Mouse (Mus musculus): ENCODE data around the gene Sms. TPM values are rescaled to one million over a fixed set of nuclear protein-coding genes. Genes with fewer than 3 reads are reported as not detected.

Gene Sms
- total RNA-seq, 2 experiments from 2014 or later: 60.7 to 118 TPM

GRCm38 (mm10) chrX:157462716-157463115, 29.4 kb downstream of the Sms start:
- peak; percentile 30; the same call in 1 of the 2 replicates for ATAC-seq (replicated peaks; ENCODE audit: poor library complexity, severe bottlenecking)

GRCm38 (mm10) chrX:157454430-157454829, 37.7 kb downstream of the Sms start:
- peak; percentile 92 for ATAC-seq (replicated peaks; ENCODE audit: poor library complexity, severe bottlenecking)

GRCm38 (mm10) chrX:157449000-157449399, 43.1 kb downstream of the Sms start:
- no peak for ATAC-seq (replicated peaks; ENCODE audit: poor library complexity, severe bottlenecking)

GRCm38 (mm10) chrX:157447431-157447830, 44.7 kb downstream of the Sms start:
- ATAC-seq (replicated peaks; ENCODE audit: poor library complexity, severe bottlenecking): no peak

- no peak for ATAC-seq (replicated peaks; ENCODE audit: poor library complexity, severe bottlenecking)
Measured at GRCm38 (mm10) chrX:157434768-157435167, 57.3 kb downstream of the Sms start.

- ATAC-seq (replicated peaks; ENCODE audit: poor library complexity, severe bottlenecking): no peak
Measured at GRCm38 (mm10) chrX:157419451-157419850, 72.6 kb downstream of the Sms start.

- no peak for ATAC-seq (replicated peaks; ENCODE audit: poor library complexity, severe bottlenecking)
Measured at GRCm38 (mm10) chrX:157415212-157415611, 76.9 kb downstream of the Sms start, which contains the start of gene Phex. Gene Phex (minus strand): TSS chrX:157415312.

GRCm38 (mm10) chrX:157404919-157405318, 87.2 kb downstream of the Sms start:
- ATAC-seq (replicated peaks; ENCODE audit: poor library complexity, severe bottlenecking): no peak

Other genes starting within 250 kb of the Sms start
- 1.3 TPM in 1 of 2 replicates, not detected in the other for gene Phex, start 77.0 kb downstream of the Sms start, total RNA-seq (2014; fragmentation: Nextera tagmentation)
- 0.17 and 0.21 TPM in 2 replicates for gene Phex, start 77.0 kb downstream of the Sms start, total RNA-seq (2017)
- 3.8 and 6.2 TPM in 2 replicates for gene Yy2, start 76.7 kb upstream of the Sms start, total RNA-seq (2014; fragmentation: Nextera tagmentation)
- gene Yy2, start 76.7 kb upstream of the Sms start, total RNA-seq (2017): 1.5 and 4.5 TPM in 2 replicates
- 24.0 and 28.6 TPM in 2 replicates for gene Mbtps2, start 106.4 kb upstream of the Sms start, total RNA-seq (2014; fragmentation: Nextera tagmentation)
- gene Mbtps2, start 106.4 kb upstream of the Sms start, total RNA-seq (2017): 16.3 and 16.9 TPM in 2 replicates
- not detected in 2 replicates for gene Smpx, start 206.6 kb upstream of the Sms start, total RNA-seq (2014; fragmentation: Nextera tagmentation)
- not detected in 2 replicates for gene Smpx, start 206.6 kb upstream of the Sms start, total RNA-seq (2017)